8 mouse cellular contexts compared by ENCODE assay signal in genomic region chr17:5439831-5440158, GRCm38 (mm10). TPM values are rescaled to one million over a fixed set of nuclear protein-coding genes. Genes with fewer than 3 reads are reported as not detected.
DNase-seq lines count a peak whose midpoint lies in the region; ATAC-seq and TF ChIP-seq lines count a peak whose summit lies in the region.

No protein-coding gene starts in this region.

- TF ChIP-seq CTCF in lung, embryonic 14.5 days (IDR thresholded peaks at IDR 0.05; ENCODE audit: low read depth), result no peak

- H3K9ac ChIP-seq in lung, embryonic 14.5 days, result peak overlapping the region; percentile 70
- H3K9ac ChIP-seq in embryonic facial prominence, embryonic 15.5 days, result peak overlapping the region; percentile 87
- peak overlapping the region; percentile 79 for H3K9ac ChIP-seq in limb, embryonic 11.5 days (ENCODE audit: low read length)

- no peaks in the 10 kb centered on the region for H3K4me1 ChIP-seq in lung, embryonic 14.5 days (ENCODE audit: insufficient read depth)
- H3K4me1 ChIP-seq in embryonic facial prominence, embryonic 15.5 days, result peaks cover 12% of the 10 kb centered on the region
- peaks cover 2% of the 10 kb centered on the region; the same call in 1 of the 2 replicates for H3K4me1 ChIP-seq in limb, embryonic 11.5 days (ENCODE audit: control insufficient read depth, insufficient read depth, low read length)

- ATAC-seq in lung, embryonic 14.5 days (ENCODE audit: insufficient read depth), result peak; percentile 62
- 0 out of 2 replicates have a peak, but pooled peaks have one; percentile 11 for ATAC-seq in embryonic facial prominence, embryonic 15.5 days (ENCODE audit: insufficient number of reproducible peaks, low FRiP score, low TSS enrichment, low read depth)
- peak; percentile 26; the same call in 1 of the 2 replicates for ATAC-seq in limb, embryonic 11.5 days (ENCODE audit: insufficient number of reproducible peaks, low FRiP score, low TSS enrichment, low read depth)
- ATAC-seq in neutrophil, adult 5-6 weeks (ENCODE audit: extremely low read depth, insufficient number of reproducible peaks, low FRiP score, poor library complexity, severe bottlenecking), result 0 out of 2 replicates have a peak, but pooled peaks have one; percentile 11

- H3K36me3 ChIP-seq in lung, embryonic 14.5 days (ENCODE audit: insufficient read depth), result peaks cover 11% of the 10 kb centered on the region
- no peaks in the 10 kb centered on the region for H3K36me3 ChIP-seq in embryonic facial prominence, embryonic 15.5 days
- no peaks in the 10 kb centered on the region for H3K36me3 ChIP-seq in limb, embryonic 11.5 days (ENCODE audit: control insufficient read depth, insufficient read depth, low read length)

- H3K4me2 ChIP-seq in lung, embryonic 14.5 days, result peak overlapping the region; percentile 68
- H3K4me2 ChIP-seq in embryonic facial prominence, embryonic 15.5 days (replicated peaks), result peak overlapping the region; percentile 77
- H3K4me2 ChIP-seq in limb, embryonic 11.5 days (ENCODE audit: low read depth, severe bottlenecking), result peak overlapping the region; percentile 78

- DNase-seq in lung, embryonic 14.5 days, result no peak
- no peak for DNase-seq in lung, postnatal 10 days
- DNase-seq in limb, embryonic 11.5 days (ENCODE audit: low spot score), result no peak
- no peak for DNase-seq in layer of hippocampus, postnatal 14 days (ENCODE audit: low spot score in 2 of 2)
- DNase-seq in thymus, postnatal 25 days, result no peak
- no peak for DNase-seq in cerebellum, adult 9-11 months

- under 1% methylated on average over 8 of the region's 8 CpGs for WGBS in lung, embryonic 14.5 days
- WGBS in embryonic facial prominence, embryonic 15.5 days, result under 1% methylated on average over 8 of the region's 8 CpGs
- under 1% methylated on average over 8 of the region's 8 CpGs for WGBS in limb, embryonic 11.5 days

- no peaks in the 10 kb centered on the region for H3K9me3 ChIP-seq in lung, embryonic 14.5 days (ENCODE audit: low read depth, low read length)
- no peaks in the 10 kb centered on the region for H3K9me3 ChIP-seq in embryonic facial prominence, embryonic 15.5 days (replicated peaks)
- no peaks in the 10 kb centered on the region for H3K9me3 ChIP-seq in limb, embryonic 11.5 days (ENCODE audit: control insufficient read depth, low read length)

- peak overlapping the region; percentile 57 for H3K4me3 ChIP-seq in lung, embryonic 14.5 days (ENCODE audit: low read depth, low read length)
- peak overlapping the region; percentile 75 for H3K4me3 ChIP-seq in embryonic facial prominence, embryonic 15.5 days (replicated peaks)
- peak overlapping the region; percentile 68 for H3K4me3 ChIP-seq in limb, embryonic 11.5 days (ENCODE audit: low read depth, low read length)

- no peak overlapping the region for H3K27ac ChIP-seq in lung, embryonic 14.5 days (ENCODE audit: low read depth)
- peak overlapping the region; percentile 86 for H3K27ac ChIP-seq in embryonic facial prominence, embryonic 15.5 days (replicated peaks)
- no peak overlapping the region for H3K27ac ChIP-seq in limb, embryonic 11.5 days (replicated peaks; ENCODE audit: low read depth, low read length)

- no peaks in the 10 kb centered on the region for H3K27me3 ChIP-seq in lung, embryonic 14.5 days (ENCODE audit: insufficient read depth, low read length)
- H3K27me3 ChIP-seq in embryonic facial prominence, embryonic 15.5 days, result no peaks in the 10 kb centered on the region
- H3K27me3 ChIP-seq in limb, embryonic 11.5 days (ENCODE audit: control insufficient read depth, insufficient read depth, low read length), result no peaks in the 10 kb centered on the region

RNA-seq across cellular contexts. Expression of gene Tmem242, which starts 0.3 kb away (rescaled TPM):
- polyA plus RNA-seq in lung, embryonic 14.5 days (2014; fragmentation: Nextera tagmentation; extraction: Ambion mirVana), result 127 and 130 TPM in 2 replicates
- polyA plus RNA-seq in embryonic facial prominence, embryonic 15.5 days (2015; fragmentation: Nextera tagmentation; extraction: Ambion mirVana), result 115 and 119 TPM in 2 replicates
- 141 and 175 TPM in 2 replicates for polyA plus RNA-seq in limb, embryonic 11.5 days (2014; fragmentation: Nextera tagmentation; extraction: Ambion mirVana)
- total RNA-seq in neutrophil, adult 5-6 weeks (2017), result 13.5 and 18.2 TPM in 2 replicates
- total RNA-seq in layer of hippocampus, postnatal 14 days (2021), result 10 to 100 TPM; 83.6 to 89.6 TPM

RNA-seq across cellular contexts. Expression of gene Ldhal6b, which starts 21.2 kb away (rescaled TPM):
- polyA plus RNA-seq in lung, embryonic 14.5 days (2014; fragmentation: Nextera tagmentation; extraction: Ambion mirVana), result not detected in 2 replicates
- polyA plus RNA-seq in embryonic facial prominence, embryonic 15.5 days (2015; fragmentation: Nextera tagmentation; extraction: Ambion mirVana), result not detected in 2 replicates
- not detected in 2 replicates for polyA plus RNA-seq in limb, embryonic 11.5 days (2014; fragmentation: Nextera tagmentation; extraction: Ambion mirVana)
- total RNA-seq in neutrophil, adult 5-6 weeks (2017), result 1.5 and 3.0 TPM in 2 replicates
- 1 to 10 TPM; 1.4 to 1.7 TPM for total RNA-seq in layer of hippocampus, postnatal 14 days (2021)

RNA-seq across cellular contexts. Expression of gene Zdhhc14, which starts 52.6 kb away (rescaled TPM):
- polyA plus RNA-seq in lung, embryonic 14.5 days (2014; fragmentation: Nextera tagmentation; extraction: Ambion mirVana), result 0.92 and 1.6 TPM in 2 replicates
- 5.2 and 6.4 TPM in 2 replicates for polyA plus RNA-seq in embryonic facial prominence, embryonic 15.5 days (2015; fragmentation: Nextera tagmentation; extraction: Ambion mirVana)
- polyA plus RNA-seq in limb, embryonic 11.5 days (2014; fragmentation: Nextera tagmentation; extraction: Ambion mirVana), result 0.99 and 1.4 TPM in 2 replicates
- total RNA-seq in neutrophil, adult 5-6 weeks (2017), result 5.4 and 7.1 TPM in 2 replicates
- 10 to 100 TPM; 41.2 to 42.2 TPM for total RNA-seq in layer of hippocampus, postnatal 14 days (2021)

Comparison
In these comparisons a context has a peak if more than half of its experiments do, and no peak if none do; other contexts are left out.
1. ATAC-seq: peak in every context shown above with its lines; median percentile 62 in lung, embryonic 14.5 days; 26 in limb, embryonic 11.5 days; 11 in embryonic facial prominence, embryonic 15.5 days; 11 in neutrophil, adult 5-6 weeks.